Mouse (Mus musculus) testis, adult 10 weeks (tissue): ENCODE measurements around the gene Gse1. TPM values are rescaled to one million over a fixed set of nuclear protein-coding genes. Genes with fewer than 3 reads are reported as not detected.

ENCODE experiments used
- polyA plus RNA-seq: library from polyadenylated mRNA; stranded (reverse); fragments of 350-450 nt; fragmentation: Illumina TruSeq; extraction: RNeasy Lipid Tissue Mini Kit (QIAGEN cat#74804); gene quantifications from one replicate; pipeline ENCODE4 v1.2.3, GENCODE M21; 2014; ENCODE audit warnings: low read depth, low replicate concordance

Gse1 gene
- polyA plus RNA-seq, result 0.36 TPM

GRCm38 (mm10) chr8:120227891-120228591 is at the start of gene Gse1:
TSS of gene Gse1 (plus strand) at chr8:120228456.

GRCm38 (mm10) chr8:120588908-120589771 is 360.9 kb downstream of the Gse1 start, which contains the start of gene Gins2:
TSS of gene Gins2 (minus strand) at chr8:120589304.

Other genes starting within 250 kb of the Gse1 start
- gene Crispld2, start 236.0 kb upstream of the Gse1 start, polyA plus RNA-seq, result 1.8 TPM
- gene Zdhhc7, start 127.0 kb upstream of the Gse1 start, polyA plus RNA-seq, result 1.1 TPM
- 5.1 TPM for gene 6430548M08Rik, start 114.3 kb upstream of the Gse1 start, polyA plus RNA-seq
- 0.48 TPM for gene Fam92b, start 51.0 kb upstream of the Gse1 start, polyA plus RNA-seq